Mouse (Mus musculus) CH12.LX (cell line): ENCODE data around the gene Mink1.

Experiments used
- BHLHE40 ChIP-seq: IDR thresholded peaks from 2 replicates; pipeline ENCODE4 v1.6.1; 2011; ENCODE audit warnings: mild to moderate bottlenecking, low read depth, low read length, improper control_type of control experiment
- CHD1 ChIP-seq: IDR thresholded peaks from 2 replicates; pipeline ENCODE4 v1.6.1; 2012; ENCODE audit warnings: low read depth, low read length, improper control_type of control experiment, inconsistent platforms
- CHD2 ChIP-seq: IDR thresholded peaks from 2 replicates; pipeline ENCODE4 v1.6.1; 2011; ENCODE audit warnings: low read length, improper control_type of control experiment
- CTCF ChIP-seq, 2 experiments: IDR thresholded peaks in 1 of 2; conservative IDR thresholded peaks in 1 of 2; 2 replicates each; pipeline ENCODE4 v1.5.1; 2011 to 2012; ENCODE audit warnings: low read depth in 2 of 2, low read length in 2 of 2, improper control_type of control experiment in 1 of 2, inconsistent platforms in 1 of 2, mild to moderate bottlenecking in 1 of 2, moderate library complexity in 1 of 2
- E2F4 ChIP-seq: IDR thresholded peaks from 2 replicates; pipeline ENCODE4 v1.6.1; 2011; ENCODE audit warnings: low read depth, low read length, improper control_type of control experiment; ENCODE audit not compliant: insufficient replicate concordance
- ELF1 ChIP-seq: IDR thresholded peaks from 2 replicates; pipeline ENCODE4 v1.6.1; 2014; ENCODE audit warnings: low read depth, mild to moderate bottlenecking, inconsistent platforms, low read length, improper control_type of control experiment
- EP300 ChIP-seq: IDR thresholded peaks from 2 replicates; pipeline ENCODE4 v1.6.1; 2011; ENCODE audit warnings: low read length, improper control_type of control experiment
- JUN ChIP-seq: IDR thresholded peaks from 2 replicates; pipeline ENCODE4 v1.6.1; 2011; ENCODE audit warnings: low read depth, mild to moderate bottlenecking, low read length, improper control_type of control experiment, moderate library complexity; ENCODE audit not compliant: insufficient read depth
- MEF2A ChIP-seq: IDR thresholded peaks from 2 replicates; pipeline ENCODE4 v1.6.1; 2014; ENCODE audit warnings: low read depth, mild to moderate bottlenecking, inconsistent platforms, low read length, improper control_type of control experiment, borderline replicate concordance
- NRF1 ChIP-seq: IDR thresholded peaks from 2 replicates; pipeline ENCODE4 v1.6.1; 2014; ENCODE audit warnings: low read depth, mild to moderate bottlenecking, inconsistent platforms, low read length, improper control_type of control experiment, moderate library complexity
- POLR2A ChIP-seq: IDR thresholded peaks from 2 replicates; pipeline ENCODE4 v1.6.1; 2011; ENCODE audit warnings: low read depth, mild to moderate bottlenecking, improper control_type of control experiment, low read length
- RCOR1 ChIP-seq: conservative IDR thresholded peaks from 2 replicates; pipeline ENCODE4 v1.6.1; 2012; ENCODE audit warnings: low read depth, mild to moderate bottlenecking, inconsistent platforms, low read length, improper control_type of control experiment
- ZC3H11A ChIP-seq: IDR thresholded peaks from 2 replicates; pipeline ENCODE4 v1.6.1; 2012; ENCODE audit warnings: low read depth, mild to moderate bottlenecking, inconsistent platforms, low read length, improper control_type of control experiment
- ZNF384 ChIP-seq: IDR thresholded peaks from 2 replicates; pipeline ENCODE4 v1.6.1; 2012; ENCODE audit warnings: low read depth, low read length, improper control_type of control experiment, inconsistent platforms

- no peak; the same call in 1 of the 2 replicates for TF ChIP-seq POLR2A
- TF ChIP-seq BHLHE40: no peak
- no peak for TF ChIP-seq E2F4
- TF ChIP-seq CTCF (conservative IDR thresholded peaks at IDR 0.05 in 1 of 2, IDR thresholded peaks at IDR 0.05 in 1 of 2; ENCODE audit: low read depth in 2 of 2, low read length in 2 of 2): no peak
- no peak for TF ChIP-seq NRF1
- no peak for TF ChIP-seq ELF1
- no peak for TF ChIP-seq MEF2A
- no peak for TF ChIP-seq ZC3H11A
- 0 out of 2 replicates have a peak, but pooled peaks have one; percentile 45 for TF ChIP-seq JUN
- TF ChIP-seq CHD2: peak; percentile 49; the same call in 1 of the 2 replicates
- no peak for TF ChIP-seq RCOR1
- peak; percentile 77 for TF ChIP-seq EP300
- TF ChIP-seq ZNF384: no peak; the same call in 1 of the 2 replicates
- peak; percentile 19; the same call in 1 of the 2 replicates for TF ChIP-seq CHD1
Measured at GRCm38 (mm10) chr11:70648512-70648911, 85.8 kb downstream of the Mink1 start.
